Mouse (Mus musculus) stomach, embryonic 15.5 days (tissue): ENCODE data around the gene Lyrm9. TPM values are rescaled to one million over a fixed set of nuclear protein-coding genes. Genes with fewer than 3 reads are reported as not detected.

ENCODE experiments used
- ATAC-seq: fragments of 200-750 bp; cut with Nextera tagmentation; 2 replicates; pipeline ENCODE4 v1.8.0; 2017; ENCODE audit warnings: low read depth, moderate number of reproducible peaks, moderate TSS enrichment; ENCODE audit not compliant: insufficient read depth, low FRiP score
- H3K27ac ChIP-seq: fragments of 300-500 bp; sonication (generic); 2 replicates; pipeline ENCODE4 v1.5.1; 2015; ENCODE audit warnings: mild to moderate bottlenecking, inconsistent platforms
- H3K27me3 ChIP-seq: fragments of 300-500 bp; sonication (generic); replicated peaks from 2 replicates; pipeline ENCODE4 v1.6.1; 2015; ENCODE audit warnings: inconsistent platforms
- H3K36me3 ChIP-seq: fragments of 300-500 bp; sonication (generic); 2 replicates; pipeline ENCODE4 v1.6.1; 2015; ENCODE audit warnings: inconsistent platforms
- H3K4me1 ChIP-seq: fragments of 300-500 bp; sonication (generic); 2 replicates; pipeline ENCODE4 v1.6.1; 2015; ENCODE audit warnings: inconsistent platforms
- H3K4me2 ChIP-seq: fragments of 300-500 bp; sonication (generic); 2 replicates; pipeline ENCODE4 v1.6.1; 2015; ENCODE audit warnings: mild to moderate bottlenecking, inconsistent platforms
- H3K4me3 ChIP-seq: fragments of 300-500 bp; sonication (generic); replicated peaks from 2 replicates; pipeline ENCODE4 v1.5.1; 2015; ENCODE audit warnings: inconsistent platforms
- H3K9ac ChIP-seq: fragments of 300-500 bp; sonication (generic); 2 replicates; pipeline ENCODE4 v1.6.1; 2015; ENCODE audit warnings: inconsistent platforms
- H3K9me3 ChIP-seq: fragments of 300-500 bp; sonication (generic); 2 replicates; pipeline ENCODE4 v1.6.1; 2016; ENCODE audit warnings: inconsistent platforms
- WGBS: fragments of 180-500 bp; shearing (Covaris S2); methylation state at CpG from one replicate; pipeline ENCODE4 v1.1.7; 2015; 5-methylcytosine and 5-hydroxymethylcytosine counted together
- polyA plus RNA-seq: library from polyadenylated mRNA; unstranded; fragments of >200 nt; fragmentation: Nextera tagmentation; extraction: Ambion mirVana; gene quantifications from 2 replicates; pipeline ENCODE4 v1.2.1, GENCODE M21; 2015

Lyrm9 gene
- polyA plus RNA-seq: 17.9 and 18.3 TPM in 2 replicates

- under 1% methylated on average over 48 of the region's 51 CpGs for WGBS
- H3K9ac ChIP-seq: peak within 1 kb of the TSS; percentile 57; the same call in 1 of the 2 replicates
- no peaks in the 10 kb centered on the region for H3K9me3 ChIP-seq
- H3K4me3 ChIP-seq: peak within 1 kb of the TSS; percentile 67
- H3K27ac ChIP-seq: peak within 1 kb of the TSS; percentile 41; the same call in 1 of the 2 replicates
- H3K4me1 ChIP-seq: peaks cover 7% of the 10 kb centered on the region; the same call in 1 of the 2 replicates
- H3K27me3 ChIP-seq: no peaks in the 10 kb centered on the region
- ATAC-seq: peak; percentile 86
- no peaks in the 10 kb centered on the region for H3K36me3 ChIP-seq
- peak within 1 kb of the TSS; percentile 78 for H3K4me2 ChIP-seq
These were observed at the start of gene Lyrm9 for GRCm38 (mm10) chr11:78826442-78827013. Gene Lyrm9 (plus strand): TSS chr11:78826584.

- no peaks in the 10 kb centered on the region for H3K36me3 ChIP-seq
- H3K4me2 ChIP-seq: no peak overlapping the region
- no peaks in the 10 kb centered on the region for H3K9me3 ChIP-seq
- H3K27me3 ChIP-seq: no peaks in the 10 kb centered on the region
- H3K9ac ChIP-seq: no peak overlapping the region
- 52% methylated on average over 10 of the region's 10 CpGs for WGBS
- H3K4me1 ChIP-seq: no peaks in the 10 kb centered on the region
- H3K4me3 ChIP-seq: no peak overlapping the region
- no peak overlapping the region for H3K27ac ChIP-seq
- ATAC-seq: no peak
These were observed 48.3 kb upstream of the Lyrm9 start for GRCm38 (mm10) chr11:78777851-78778680.

GRCm38 (mm10) chr11:78780002-78780401 is 46.4 kb upstream of the Lyrm9 start:
- Histone ChIP-seq H3K36me3 (no peaks in the 10 kb centered on the region), H3K27ac (no peak overlapping the region), H3K9ac (no peak overlapping the region), H3K27me3 (no peaks in the 10 kb centered on the region), H3K4me1 (no peaks in the 10 kb centered on the region), H3K4me3 (no peak overlapping the region), H3K4me2 (no peak overlapping the region), H3K9me3 (no peaks in the 10 kb centered on the region)
- no peak for ATAC-seq
- 97% methylated on average over 3 of the region's 3 CpGs for WGBS

- no peaks in the 10 kb centered on the region for H3K9me3 ChIP-seq
- H3K4me1 ChIP-seq: no peaks in the 10 kb centered on the region
- H3K27me3 ChIP-seq: no peaks in the 10 kb centered on the region
- H3K4me3 ChIP-seq: no peak overlapping the region
- H3K4me2 ChIP-seq: no peak overlapping the region
- WGBS: 71% methylated on average over 3 of the region's 3 CpGs
- ATAC-seq: no peak
- no peak overlapping the region for H3K27ac ChIP-seq
- H3K36me3 ChIP-seq: no peaks in the 10 kb centered on the region
- no peak overlapping the region for H3K9ac ChIP-seq
These were observed 45.8 kb upstream of the Lyrm9 start for GRCm38 (mm10) chr11:78780571-78780970.

- WGBS: 70% methylated on average over 5 of the region's 5 CpGs
- Histone ChIP-seq H3K27ac (no peak overlapping the region), H3K4me1 (no peaks in the 10 kb centered on the region), H3K9ac (no peak overlapping the region), H3K4me3 (no peak overlapping the region), H3K36me3 (no peaks in the 10 kb centered on the region), H3K27me3 (no peaks in the 10 kb centered on the region), H3K4me2 (no peak overlapping the region), H3K9me3 (no peaks in the 10 kb centered on the region)
- ATAC-seq: no peak
These were observed 44.1 kb upstream of the Lyrm9 start for GRCm38 (mm10) chr11:78782326-78782725.

GRCm38 (mm10) chr11:78782791-78783347 is 43.5 kb upstream of the Lyrm9 start:
- Histone ChIP-seq H3K27me3 (no peaks in the 10 kb centered on the region), H3K9me3 (no peaks in the 10 kb centered on the region), H3K27ac (no peak overlapping the region), H3K4me1 (no peaks in the 10 kb centered on the region), H3K9ac (no peak overlapping the region), H3K4me2 (no peak overlapping the region), H3K36me3 (no peaks in the 10 kb centered on the region), H3K4me3 (no peak overlapping the region)
- WGBS: 72% methylated on average over 9 of the region's 9 CpGs
- ATAC-seq: no peak

GRCm38 (mm10) chr11:78786013-78786431 is 40.4 kb upstream of the Lyrm9 start:
- Histone ChIP-seq H3K9ac (no peak overlapping the region), H3K36me3 (no peaks in the 10 kb centered on the region), H3K4me1 (no peaks in the 10 kb centered on the region), H3K4me3 (no peak overlapping the region), H3K9me3 (no peaks in the 10 kb centered on the region), H3K27ac (no peak overlapping the region), H3K4me2 (no peak overlapping the region), H3K27me3 (no peaks in the 10 kb centered on the region)
- ATAC-seq: no peak
- 30% methylated on average over 7 of the region's 7 CpGs for WGBS

- ATAC-seq: no peak
- Histone ChIP-seq H3K4me3 (no peak overlapping the region), H3K9ac (no peak overlapping the region), H3K27me3 (no peaks in the 10 kb centered on the region), H3K4me1 (0 out of 2 replicates have a peak, but pooled peaks cover 8% of the 10 kb centered on the region), H3K4me2 (no peak overlapping the region), H3K27ac (no peak overlapping the region), H3K9me3 (no peaks in the 10 kb centered on the region), H3K36me3 (no peaks in the 10 kb centered on the region)
- 88% methylated on average over 11 of the region's 11 CpGs for WGBS
These were observed 36.9 kb upstream of the Lyrm9 start for GRCm38 (mm10) chr11:78789370-78790060.

- no peaks in the 10 kb centered on the region for H3K9me3 ChIP-seq
- no peaks in the 10 kb centered on the region for H3K27me3 ChIP-seq
- no peak overlapping the region for H3K9ac ChIP-seq
- no peaks in the 10 kb centered on the region for H3K36me3 ChIP-seq
- 37% methylated on average over 4 of the region's 4 CpGs for WGBS
- H3K4me1 ChIP-seq: 0 out of 2 replicates have a peak, but pooled peaks cover 8% of the 10 kb centered on the region
- no peak for ATAC-seq
- no peak overlapping the region for H3K4me2 ChIP-seq
- 0 out of 2 replicates have a peak overlapping the region, but pooled peaks have one; percentile 21 for H3K27ac ChIP-seq
- H3K4me3 ChIP-seq: no peak overlapping the region
These were observed 34.8 kb upstream of the Lyrm9 start for GRCm38 (mm10) chr11:78791582-78791981.

GRCm38 (mm10) chr11:78792055-78792454 is 34.3 kb upstream of the Lyrm9 start:
- no peaks in the 10 kb centered on the region for H3K27me3 ChIP-seq
- ATAC-seq: no peak
- H3K4me2 ChIP-seq: peak overlapping the region; percentile 29; the same call in 1 of the 2 replicates
- H3K9me3 ChIP-seq: no peaks in the 10 kb centered on the region
- H3K9ac ChIP-seq: no peak overlapping the region
- 0 out of 2 replicates have a peak overlapping the region, but pooled peaks have one; percentile 21 for H3K27ac ChIP-seq
- H3K36me3 ChIP-seq: no peaks in the 10 kb centered on the region
- no peak overlapping the region for H3K4me3 ChIP-seq
- 0 out of 2 replicates have a peak, but pooled peaks cover 8% of the 10 kb centered on the region for H3K4me1 ChIP-seq
- 59% methylated on average over 5 of the region's 5 CpGs for WGBS

GRCm38 (mm10) chr11:78792465-78792864 is 33.9 kb upstream of the Lyrm9 start:
- 47% methylated on average over 11 of the region's 11 CpGs for WGBS
- H3K4me3 ChIP-seq: no peak overlapping the region
- H3K27me3 ChIP-seq: no peaks in the 10 kb centered on the region
- no peaks in the 10 kb centered on the region for H3K9me3 ChIP-seq
- H3K9ac ChIP-seq: no peak overlapping the region
- no peak overlapping the region for H3K27ac ChIP-seq
- ATAC-seq: no peak
- H3K4me2 ChIP-seq: peak overlapping the region; percentile 29; the same call in 1 of the 2 replicates
- no peaks in the 10 kb centered on the region for H3K36me3 ChIP-seq
- 0 out of 2 replicates have a peak, but pooled peaks cover 8% of the 10 kb centered on the region for H3K4me1 ChIP-seq
